Mouse (Mus musculus) heart, postnatal 25 days (tissue): Measurements from ENCODE around the gene Olfr1313. TPM values are rescaled to one million over a fixed set of nuclear protein-coding genes. Genes with fewer than 3 reads are reported as not detected.
"Not testable (repeated sequence)": the region's sequence is repeated elsewhere in the genome, so short reads cannot be mapped to it uniquely, and the experiment has no call there.

Experiments used
- DNase-seq: peaks from one replicate; pipeline ENCODE4 v3.0.0; 2022; ENCODE audit warnings: low spot score
- intact Hi-C: fragments of 180-260 bp; cut with DNase I; formaldehyde crosslinking; loops from one replicate; pipeline ENCODE4 v1.15.1; 2025
- total RNA-seq, 2 experiments: library from RNA; stranded (reverse); gene quantifications; 2 replicates each; pipeline ENCODE4 v1.2.3; 2021

The Olfr1313 gene
- not detected for total RNA-seq

GRCm38 (mm10) chr2:112077743-112078142 is at the start of gene Olfr1313:
Olfr1313 (minus strand) TSS chr2:112077843.
- no peak for DNase-seq
- intact Hi-C loops, result no loop called here

- intact Hi-C loops, result no loop called here
- DNase-seq, result no peak
These were observed 37.7 kb upstream of the Olfr1313 start, which contains the start of gene Olfr1315-ps1 for GRCm38 (mm10) chr2:112115340-112115739. Olfr1315-ps1 (minus strand) TSS chr2:112115440.

- intact Hi-C loops, result no loop called here
- DNase-seq, result no peak
These were observed 19.0 kb upstream of the Olfr1313 start, which contains the start of gene Olfr1314 for GRCm38 (mm10) chr2:112096681-112097080. Olfr1314 (minus strand) TSS chr2:112096781.

- no peak for DNase-seq
- intact Hi-C loops, result no loop called here
These were observed 27.5 kb downstream of the Olfr1313 start, which contains the start of gene Olfr1312 for GRCm38 (mm10) chr2:112050138-112050537. Olfr1312 (minus strand) TSS chr2:112050238.

- DNase-seq, intact Hi-C loops: not testable (repeated sequence)
These were observed 50.7 kb downstream of the Olfr1313 start for GRCm38 (mm10) chr2:112026971-112027370.

GRCm38 (mm10) chr2:112024312-112024711 is 53.3 kb downstream of the Olfr1313 start, which contains the start of gene Olfr1311:
Olfr1311 (minus strand) TSS chr2:112024412.
- intact Hi-C loops, result no loop called here

More at GRCm38 (mm10) chr2:112024312-112024711, 53.3 kb downstream of the Olfr1313 start, which contains the start of gene Olfr1311:
- no peak for DNase-seq

Other genes starting within 250 kb of the Olfr1313 start
- not detected for gene Olfr1305, start 200.7 kb downstream of the Olfr1313 start, total RNA-seq
- gene Olfr1306, start 161.6 kb downstream of the Olfr1313 start, total RNA-seq, result not detected
- gene Olfr1307, start 128.4 kb downstream of the Olfr1313 start, total RNA-seq, result not detected
- not detected for gene Olfr1308, start 112.9 kb downstream of the Olfr1313 start, total RNA-seq
- gene Olfr1309, start 87.6 kb downstream of the Olfr1313 start, total RNA-seq, result not detected
- not detected for gene Olfr1310, start 65.1 kb downstream of the Olfr1313 start, total RNA-seq
- gene Olfr1311, start 53.4 kb downstream of the Olfr1313 start, total RNA-seq, result not detected
- not detected for gene Olfr1312, start 27.6 kb downstream of the Olfr1313 start, total RNA-seq
- gene Olfr1314, start 18.9 kb upstream of the Olfr1313 start, total RNA-seq, result not detected
- not detected for gene Olfr1315-ps1, start 37.6 kb upstream of the Olfr1313 start, total RNA-seq
- not detected for gene Olfr1316, start 57.1 kb upstream of the Olfr1313 start, total RNA-seq
- not detected for gene Olfr1317, start 62.5 kb upstream of the Olfr1313 start, total RNA-seq
- gene Olfr1318, start 76.4 kb upstream of the Olfr1313 start, total RNA-seq, result not detected
- 1 to 10 TPM; 2.6 to 3.3 TPM for gene Lpcat4, start 161.6 kb upstream of the Olfr1313 start, total RNA-seq
- not detected for gene Nutm1, start 181.4 kb upstream of the Olfr1313 start, total RNA-seq
- gene Nop10, start 184.1 kb upstream of the Olfr1313 start, total RNA-seq, result 10 to 100 TPM; 62.2 to 64.3 TPM
- gene Slc12a6, start 188.0 kb upstream of the Olfr1313 start, total RNA-seq, result 10 to 100 TPM; 34.9 to 37.3 TPM
- under 1 TPM; 0.55 to 0.59 TPM for gene Gm21985, start 188.5 kb upstream of the Olfr1313 start, total RNA-seq